Mouse (Mus musculus): Measurements from ENCODE around the gene Zscan2. TPM values are rescaled to one million over a fixed set of nuclear protein-coding genes. Genes with fewer than 3 reads are reported as not detected.

The Zscan2 gene
- polyA plus RNA-seq, 1 experiment from 2014 or later = 1.4 TPM

GRCm38 (mm10) chr7:80840241-80840640, 20.5 kb upstream of the Zscan2 start:
- no peaks in the 10 kb centered on the region for H3K4me1 ChIP-seq (ENCODE audit: control insufficient read depth, insufficient read depth, low read length)
- no peaks in the 10 kb centered on the region for H3K27me3 ChIP-seq (ENCODE audit: control insufficient read depth, insufficient read depth, low read length)
- no peak overlapping the region for H3K9ac ChIP-seq (ENCODE audit: low read length)
- H3K27ac ChIP-seq (ENCODE audit: low read length) = peak overlapping the region; percentile 1; the same call in 1 of the 2 replicates
- no peak overlapping the region for H3K4me3 ChIP-seq (replicated peaks; ENCODE audit: low read length)
- no peaks in the 10 kb centered on the region for H3K36me3 ChIP-seq (ENCODE audit: control insufficient read depth, insufficient read depth, low read length)
- H3K4me2 ChIP-seq (ENCODE audit: low read depth, low read length) = no peak overlapping the region
- no peaks in the 10 kb centered on the region for H3K9me3 ChIP-seq (replicated peaks; ENCODE audit: control insufficient read depth, low read length)
- WGBS = 48% methylated on average over 1 of the region's 1 CpGs
- no peak for ATAC-seq (ENCODE audit: insufficient read depth, low FRiP score)

- no peaks in the 10 kb centered on the region for H3K4me1 ChIP-seq (ENCODE audit: control insufficient read depth, insufficient read depth, low read length)
- no peaks in the 10 kb centered on the region for H3K9me3 ChIP-seq (replicated peaks; ENCODE audit: control insufficient read depth, low read length)
- WGBS = 54% methylated on average over 4 of the region's 4 CpGs
- no peak overlapping the region for H3K4me3 ChIP-seq (replicated peaks; ENCODE audit: low read length)
- peak overlapping the region; percentile 1; the same call in 1 of the 2 replicates for H3K27ac ChIP-seq (ENCODE audit: low read length)
- H3K36me3 ChIP-seq (ENCODE audit: control insufficient read depth, insufficient read depth, low read length) = no peaks in the 10 kb centered on the region
- H3K4me2 ChIP-seq (ENCODE audit: low read depth, low read length) = no peak overlapping the region
- H3K27me3 ChIP-seq (ENCODE audit: control insufficient read depth, insufficient read depth, low read length) = no peaks in the 10 kb centered on the region
- H3K9ac ChIP-seq (ENCODE audit: low read length) = no peak overlapping the region
- no peak for ATAC-seq (ENCODE audit: insufficient read depth, low FRiP score)
Observed at GRCm38 (mm10) chr7:80840937-80841336, 19.8 kb upstream of the Zscan2 start.

- H3K4me1 ChIP-seq (ENCODE audit: control insufficient read depth, insufficient read depth, low read length) = no peaks in the 10 kb centered on the region
- ATAC-seq (ENCODE audit: insufficient read depth, low FRiP score) = no peak
- no peak overlapping the region for H3K27ac ChIP-seq (ENCODE audit: low read length)
- no peaks in the 10 kb centered on the region for H3K9me3 ChIP-seq (replicated peaks; ENCODE audit: control insufficient read depth, low read length)
- H3K9ac ChIP-seq (ENCODE audit: low read length) = no peak overlapping the region
- H3K4me2 ChIP-seq (ENCODE audit: low read depth, low read length) = no peak overlapping the region
- no peaks in the 10 kb centered on the region for H3K36me3 ChIP-seq (ENCODE audit: control insufficient read depth, insufficient read depth, low read length)
- WGBS = 56% methylated on average over 5 of the region's 5 CpGs
- H3K4me3 ChIP-seq (replicated peaks; ENCODE audit: low read length) = no peak overlapping the region
- H3K27me3 ChIP-seq (ENCODE audit: control insufficient read depth, insufficient read depth, low read length) = no peaks in the 10 kb centered on the region
Observed at GRCm38 (mm10) chr7:80842132-80842531, 18.6 kb upstream of the Zscan2 start.

GRCm38 (mm10) chr7:80843176-80843575, 17.5 kb upstream of the Zscan2 start:
- no peaks in the 10 kb centered on the region for H3K4me1 ChIP-seq (ENCODE audit: control insufficient read depth, insufficient read depth, low read length)
- no peaks in the 10 kb centered on the region for H3K36me3 ChIP-seq (ENCODE audit: control insufficient read depth, insufficient read depth, low read length)
- no peak for ATAC-seq (ENCODE audit: insufficient read depth, low FRiP score)
- H3K9ac ChIP-seq (ENCODE audit: low read length) = no peak overlapping the region
- no peak overlapping the region for H3K4me2 ChIP-seq (ENCODE audit: low read depth, low read length)
- H3K4me3 ChIP-seq (replicated peaks; ENCODE audit: low read length) = no peak overlapping the region
- no peaks in the 10 kb centered on the region for H3K27me3 ChIP-seq (ENCODE audit: control insufficient read depth, insufficient read depth, low read length)
- no peaks in the 10 kb centered on the region for H3K9me3 ChIP-seq (replicated peaks; ENCODE audit: control insufficient read depth, low read length)
- WGBS = 73% methylated on average over 1 of the region's 1 CpGs
- no peak overlapping the region for H3K27ac ChIP-seq (ENCODE audit: low read length)

- H3K27me3 ChIP-seq (ENCODE audit: control insufficient read depth, insufficient read depth, low read length) = no peaks in the 10 kb centered on the region
- H3K4me2 ChIP-seq (ENCODE audit: low read depth, low read length) = no peak overlapping the region
- no peak overlapping the region for H3K4me3 ChIP-seq (replicated peaks; ENCODE audit: low read length)
- no peak for ATAC-seq (ENCODE audit: insufficient read depth, low FRiP score)
- no peak overlapping the region for H3K9ac ChIP-seq (ENCODE audit: low read length)
- no peaks in the 10 kb centered on the region for H3K36me3 ChIP-seq (ENCODE audit: control insufficient read depth, insufficient read depth, low read length)
- no peaks in the 10 kb centered on the region for H3K4me1 ChIP-seq (ENCODE audit: control insufficient read depth, insufficient read depth, low read length)
- H3K9me3 ChIP-seq (replicated peaks; ENCODE audit: control insufficient read depth, low read length) = no peaks in the 10 kb centered on the region
- H3K27ac ChIP-seq (ENCODE audit: low read length) = no peak overlapping the region
- WGBS = 93% methylated on average over 8 of the region's 8 CpGs
Observed at GRCm38 (mm10) chr7:80843910-80844640, 16.6 kb upstream of the Zscan2 start.

GRCm38 (mm10) chr7:80844691-80845090, 16.0 kb upstream of the Zscan2 start:
- no peaks in the 10 kb centered on the region for H3K9me3 ChIP-seq (replicated peaks; ENCODE audit: control insufficient read depth, low read length)
- H3K4me2 ChIP-seq (ENCODE audit: low read depth, low read length) = no peak overlapping the region
- H3K4me3 ChIP-seq (replicated peaks; ENCODE audit: low read length) = no peak overlapping the region
- H3K4me1 ChIP-seq (ENCODE audit: control insufficient read depth, insufficient read depth, low read length) = no peaks in the 10 kb centered on the region
- H3K27ac ChIP-seq (ENCODE audit: low read length) = no peak overlapping the region
- no peak for ATAC-seq (ENCODE audit: insufficient read depth, low FRiP score)
- H3K9ac ChIP-seq (ENCODE audit: low read length) = no peak overlapping the region
- WGBS = 93% methylated on average over 12 of the region's 12 CpGs
- no peaks in the 10 kb centered on the region for H3K27me3 ChIP-seq (ENCODE audit: control insufficient read depth, insufficient read depth, low read length)
- H3K36me3 ChIP-seq (ENCODE audit: control insufficient read depth, insufficient read depth, low read length) = no peaks in the 10 kb centered on the region

- H3K4me2 ChIP-seq (ENCODE audit: low read depth, low read length) = no peak overlapping the region
- H3K9ac ChIP-seq (ENCODE audit: low read length) = 0 out of 2 replicates have a peak overlapping the region, but pooled peaks have one; percentile 13
- no peak overlapping the region for H3K4me3 ChIP-seq (replicated peaks; ENCODE audit: low read length)
- no peaks in the 10 kb centered on the region for H3K9me3 ChIP-seq (replicated peaks; ENCODE audit: control insufficient read depth, low read length)
- H3K27me3 ChIP-seq (ENCODE audit: control insufficient read depth, insufficient read depth, low read length) = no peaks in the 10 kb centered on the region
- no peaks in the 10 kb centered on the region for H3K4me1 ChIP-seq (ENCODE audit: control insufficient read depth, insufficient read depth, low read length)
- no peak for ATAC-seq (ENCODE audit: insufficient read depth, low FRiP score)
- no peaks in the 10 kb centered on the region for H3K36me3 ChIP-seq (ENCODE audit: control insufficient read depth, insufficient read depth, low read length)
- WGBS = 59% methylated on average over 15 of the region's 15 CpGs
- no peak overlapping the region for H3K27ac ChIP-seq (ENCODE audit: low read length)
Observed at GRCm38 (mm10) chr7:80845621-80846279, 15.0 kb upstream of the Zscan2 start.

GRCm38 (mm10) chr7:80846280-80846678, 14.4 kb upstream of the Zscan2 start:
- H3K27me3 ChIP-seq (ENCODE audit: control insufficient read depth, insufficient read depth, low read length) = no peaks in the 10 kb centered on the region
- no peak for ATAC-seq (ENCODE audit: insufficient read depth, low FRiP score)
- no peaks in the 10 kb centered on the region for H3K4me1 ChIP-seq (ENCODE audit: control insufficient read depth, insufficient read depth, low read length)
- no peaks in the 10 kb centered on the region for H3K9me3 ChIP-seq (replicated peaks; ENCODE audit: control insufficient read depth, low read length)
- WGBS = 79% methylated on average over 10 of the region's 10 CpGs
- no peak overlapping the region for H3K4me3 ChIP-seq (replicated peaks; ENCODE audit: low read length)
- no peak overlapping the region for H3K27ac ChIP-seq (ENCODE audit: low read length)
- no peak overlapping the region for H3K4me2 ChIP-seq (ENCODE audit: low read depth, low read length)
- H3K36me3 ChIP-seq (ENCODE audit: control insufficient read depth, insufficient read depth, low read length) = no peaks in the 10 kb centered on the region
- 0 out of 2 replicates have a peak overlapping the region, but pooled peaks have one; percentile 13 for H3K9ac ChIP-seq (ENCODE audit: low read length)

- Histone ChIP-seq H3K9ac (ENCODE audit: low read length) (no peak overlapping the region), H3K9me3 (replicated peaks; ENCODE audit: control insufficient read depth, low read length) (no peaks in the 10 kb centered on the region), H3K4me3 (replicated peaks; ENCODE audit: low read length) (no peak overlapping the region), H3K27ac (ENCODE audit: low read length) (no peak overlapping the region), H3K4me1 (ENCODE audit: control insufficient read depth, insufficient read depth, low read length) (no peaks in the 10 kb centered on the region), H3K4me2 (ENCODE audit: low read depth, low read length) (no peak overlapping the region), H3K27me3 (ENCODE audit: control insufficient read depth, insufficient read depth, low read length) (no peaks in the 10 kb centered on the region), H3K36me3 (ENCODE audit: control insufficient read depth, insufficient read depth, low read length) (no peaks in the 10 kb centered on the region)
- WGBS = 84% methylated on average over 5 of the region's 5 CpGs
- ATAC-seq (ENCODE audit: insufficient read depth, low FRiP score) = no peak
Observed at GRCm38 (mm10) chr7:80846709-80847108, 14.0 kb upstream of the Zscan2 start.

Data from stomach, embryonic 16.5 days (tissue).